Mouse (Mus musculus) hindbrain, postnatal 0 days (tissue): ENCODE results near the gene Rps27l. TPM values are rescaled to one million over a fixed set of nuclear protein-coding genes. Genes with fewer than 3 reads are reported as not detected.

Source experiments
- ATAC-seq: fragments of 200-750 bp; cut with Nextera tagmentation; 2 replicates; pipeline ENCODE4 v1.8.0; 2017; ENCODE audit warnings: mild to moderate bottlenecking, moderate TSS enrichment, moderate library complexity
- DNase-seq: peaks from one replicate; pipeline ENCODE4 v3.0.0-alpha.2; 2015; ENCODE audit warnings: low spot score
- H3K27ac ChIP-seq: fragments of 300-500 bp; sonication (generic); 2 replicates; pipeline ENCODE4 v1.5.1; 2014; ENCODE audit warnings: mild to moderate bottlenecking
- H3K27me3 ChIP-seq: fragments of 300-500 bp; sonication (generic); 2 replicates; pipeline ENCODE4 v1.6.1; 2014; ENCODE audit warnings: low read length, mixed read lengths; ENCODE audit not compliant: insufficient read depth
- H3K36me3 ChIP-seq: fragments of 300-500 bp; sonication (generic); 2 replicates; pipeline ENCODE4 v1.6.1; 2014; ENCODE audit warnings: low read length, mixed read lengths; ENCODE audit not compliant: insufficient read depth
- H3K4me1 ChIP-seq: fragments of 300-500 bp; sonication (generic); 2 replicates; pipeline ENCODE4 v1.6.1; 2014; ENCODE audit warnings: antibody characterized with exemption, low read length, mixed read lengths; ENCODE audit not compliant: insufficient read depth
- H3K4me2 ChIP-seq: fragments of 300-500 bp; sonication (generic); 2 replicates; pipeline ENCODE4 v1.6.1; 2014; ENCODE audit warnings: low read depth, mild to moderate bottlenecking, low read length, moderate library complexity, mixed read lengths
- H3K4me3 ChIP-seq: fragments of 300-500 bp; sonication (generic); 2 replicates; pipeline ENCODE4 v1.5.1; 2014; ENCODE audit warnings: low read length
- H3K9ac ChIP-seq: fragments of 300-500 bp; sonication (generic); replicated peaks from 2 replicates; pipeline ENCODE4 v1.6.1; 2014; ENCODE audit warnings: mild to moderate bottlenecking, low read length, moderate library complexity, mixed read lengths
- H3K9me3 ChIP-seq: fragments of 300-500 bp; sonication (generic); 2 replicates; pipeline ENCODE4 v1.6.1; 2016; ENCODE audit warnings: low read length, mixed read lengths
- CTCF ChIP-seq: IDR thresholded peaks from 2 replicates; pipeline ENCODE4 v1.5.1; 2016; ENCODE audit warnings: antibody characterized with exemption, control low read depth, low read depth
- WGBS: fragments of 180-500 bp; shearing (Covaris S2); extraction: QIAGEN DNeasy Blood & Tissue Kit; methylation state at CpG from one replicate; pipeline ENCODE4 v1.1.7; 2014; 5-methylcytosine and 5-hydroxymethylcytosine counted together
- polyA plus RNA-seq: library from polyadenylated mRNA; unstranded; fragments of >200 nt; fragmentation: Nextera tagmentation; extraction: Ambion mirVana; gene quantifications from 2 replicates; pipeline ENCODE4 v1.2.1, GENCODE M21; 2015
- total RNA-seq: library from RNA; depleted of rRNA; stranded (reverse); fragments of >200 nt; gene quantifications from 2 replicates; pipeline ENCODE4 v1.2.3, GENCODE M21; 2014

Rps27l gene
- total and polyA plus RNA-seq, 2 experiments from 2014 or later, result 61.0 to 258 TPM

DNA sequence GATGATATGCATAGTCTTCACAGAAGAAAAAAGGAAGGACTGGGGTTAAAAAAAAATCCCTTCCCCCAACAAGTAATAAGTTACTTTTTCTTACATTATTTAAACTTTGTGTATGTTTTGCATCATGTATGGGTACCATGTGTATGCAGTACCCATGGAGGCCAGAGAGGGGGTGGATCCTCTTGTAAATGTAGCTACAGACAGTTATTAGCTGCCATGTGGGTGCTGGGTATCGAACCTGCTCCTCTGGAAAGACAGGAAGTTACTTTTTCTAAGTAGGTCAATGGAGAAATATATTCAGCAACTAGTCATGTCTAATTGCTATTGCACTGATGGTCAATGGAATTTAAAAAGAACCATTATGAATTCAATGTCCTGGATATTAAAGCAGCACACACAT, 32.6 kb downstream of the Rps27l start:
- Histone ChIP-seq H3K4me2 (no peak overlapping the region), H3K4me1 (no peaks in the 10 kb centered on the region), H3K9me3 (no peaks in the 10 kb centered on the region), H3K36me3 (no peaks in the 10 kb centered on the region), H3K27me3 (no peaks in the 10 kb centered on the region), H3K27ac (no peak overlapping the region), H3K9ac (no peak overlapping the region), H3K4me3 (no peak overlapping the region)
- DNase-seq, result no peak
- TF ChIP-seq CTCF, result no peak; the same call in 1 of the 2 replicates
- ATAC-seq, result no peak
- WGBS, result 86% methylated on average over 1 of the region's 1 CpGs

DNA sequence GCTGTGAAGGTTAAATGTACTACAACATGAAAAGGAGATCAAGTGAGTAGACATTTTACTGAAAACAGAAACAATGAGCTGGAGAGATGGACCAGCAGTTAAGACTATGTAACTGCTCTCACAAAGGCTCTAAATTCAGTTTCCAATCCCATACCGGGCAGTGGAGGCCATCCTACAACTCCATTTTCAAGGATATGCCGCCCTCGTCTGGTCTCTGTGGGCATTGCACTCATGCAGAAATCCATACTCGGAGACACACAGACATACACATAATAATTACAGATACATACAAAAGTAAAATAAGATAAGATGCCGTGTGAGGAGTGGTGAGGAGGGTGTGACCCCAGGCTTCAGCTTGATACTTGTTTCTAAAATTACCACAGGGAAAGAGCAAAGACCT, 34.6 kb downstream of the Rps27l start:
- DNase-seq (peak; percentile 82), ATAC-seq (peak; percentile 55; the same call in 1 of the 2 replicates)
- WGBS, result 9% methylated on average over 5 of the region's 5 CpGs
- Histone ChIP-seq H3K27ac (no peak overlapping the region), H3K9ac (no peak overlapping the region), H3K27me3 (no peaks in the 10 kb centered on the region), H3K4me3 (no peak overlapping the region), H3K4me2 (no peak overlapping the region), H3K4me1 (no peaks in the 10 kb centered on the region), H3K36me3 (no peaks in the 10 kb centered on the region), H3K9me3 (no peaks in the 10 kb centered on the region)
- TF ChIP-seq CTCF, result peak; percentile 96

DNA sequence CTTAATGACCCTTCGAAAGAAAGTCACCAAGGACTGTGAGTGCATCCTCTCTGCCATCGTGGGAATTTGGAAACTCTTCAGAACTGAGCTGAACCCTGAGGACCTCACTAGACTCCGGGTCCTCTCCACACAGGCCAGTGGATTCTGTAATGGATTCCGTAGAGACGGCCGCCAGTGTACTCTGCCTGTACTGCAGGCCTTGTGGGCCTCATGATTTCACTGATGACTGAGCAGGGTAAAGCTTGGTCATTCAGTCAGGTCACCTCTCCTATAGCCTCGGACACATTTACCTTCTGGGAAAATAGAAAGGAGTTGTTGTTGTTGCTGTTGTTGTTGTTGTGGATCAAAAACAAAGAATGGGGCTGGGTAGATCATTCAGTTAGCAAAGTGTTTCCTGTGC, 36.2 kb downstream of the Rps27l start:
- Histone ChIP-seq H3K9me3 (no peaks in the 10 kb centered on the region), H3K36me3 (no peaks in the 10 kb centered on the region), H3K4me2 (no peak overlapping the region), H3K27me3 (no peaks in the 10 kb centered on the region), H3K4me3 (no peak overlapping the region), H3K27ac (no peak overlapping the region), H3K4me1 (no peaks in the 10 kb centered on the region), H3K9ac (no peak overlapping the region)
- DNase-seq (no peak), ATAC-seq (no peak)
- no peak for TF ChIP-seq CTCF
- WGBS, result 72% methylated on average over 7 of the region's 7 CpGs

DNA sequence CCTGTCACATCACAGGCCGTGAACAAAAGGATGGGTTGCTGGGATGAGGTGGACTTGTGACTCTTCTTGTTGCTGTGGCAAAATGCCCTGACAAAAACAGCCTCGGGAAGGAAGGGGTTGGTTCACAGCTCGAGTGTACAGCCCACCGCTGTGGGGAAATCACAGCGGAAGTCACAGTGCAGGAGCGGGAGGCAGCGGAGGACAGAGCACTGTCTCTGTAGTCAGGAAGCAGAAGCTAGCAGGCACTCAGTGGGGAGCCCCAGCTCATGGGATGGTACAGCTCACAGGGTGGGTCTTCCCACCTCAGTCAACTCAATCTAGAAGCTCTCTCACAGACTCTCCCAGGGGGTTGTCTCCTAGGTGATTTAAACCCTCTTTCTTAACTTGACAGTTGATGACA, 39.5 kb downstream of the Rps27l start:
- no peaks in the 10 kb centered on the region for H3K4me1 ChIP-seq
- WGBS, result 65% methylated on average over 7 of the region's 7 CpGs
- ATAC-seq (no peak), DNase-seq (no peak)
- H3K9ac ChIP-seq, result no peak overlapping the region
- no peaks in the 10 kb centered on the region for H3K36me3 ChIP-seq
- H3K4me2 ChIP-seq, result no peak overlapping the region
- no peaks in the 10 kb centered on the region for H3K27me3 ChIP-seq
- H3K4me3 ChIP-seq, result no peak overlapping the region
- no peak for TF ChIP-seq CTCF
- H3K27ac ChIP-seq, result no peak overlapping the region
- H3K9me3 ChIP-seq, result no peaks in the 10 kb centered on the region

DNA sequence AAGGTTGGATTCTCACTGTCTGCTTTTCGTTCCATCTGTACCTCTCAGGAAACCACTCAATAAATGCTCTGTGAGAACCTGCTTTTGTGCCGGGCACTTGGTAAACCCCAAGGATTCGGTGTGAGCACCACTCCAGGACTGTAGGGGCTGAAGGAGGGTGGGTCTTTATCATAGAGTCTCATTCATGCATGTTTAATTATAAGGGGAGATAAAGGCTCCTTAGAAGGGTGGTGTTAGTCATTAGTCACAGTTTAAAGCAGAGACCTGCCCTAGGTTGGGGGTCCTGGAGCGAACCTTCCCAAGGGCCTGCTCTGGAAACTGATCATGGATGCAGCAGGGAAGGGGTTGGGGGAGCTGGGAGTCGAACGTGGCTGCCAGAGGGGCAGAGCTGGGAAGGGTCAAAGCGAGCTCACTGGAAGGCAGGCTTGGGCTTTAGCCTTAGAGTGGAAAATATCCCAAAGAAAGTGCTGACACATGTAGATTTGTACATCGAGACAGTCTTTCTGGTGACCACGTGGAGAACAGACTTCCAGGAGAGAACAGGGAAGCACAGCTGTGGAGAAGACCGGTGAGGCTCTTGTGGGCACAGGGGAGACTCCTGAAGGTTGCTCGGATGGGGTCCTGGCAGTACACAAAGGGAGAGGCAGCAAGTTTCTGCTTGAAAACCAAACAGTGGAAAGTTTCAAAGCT, 42.5 kb downstream of the Rps27l start:
- Histone ChIP-seq H3K36me3 (no peaks in the 10 kb centered on the region), H3K27ac (no peak overlapping the region), H3K4me2 (no peak overlapping the region), H3K4me1 (no peaks in the 10 kb centered on the region), H3K4me3 (no peak overlapping the region), H3K9me3 (no peaks in the 10 kb centered on the region), H3K27me3 (no peaks in the 10 kb centered on the region), H3K9ac (no peak overlapping the region)
- WGBS, result 60% methylated on average over 11 of the region's 11 CpGs
- ATAC-seq (no peak), DNase-seq (no peak)
- TF ChIP-seq CTCF, result no peak

DNA sequence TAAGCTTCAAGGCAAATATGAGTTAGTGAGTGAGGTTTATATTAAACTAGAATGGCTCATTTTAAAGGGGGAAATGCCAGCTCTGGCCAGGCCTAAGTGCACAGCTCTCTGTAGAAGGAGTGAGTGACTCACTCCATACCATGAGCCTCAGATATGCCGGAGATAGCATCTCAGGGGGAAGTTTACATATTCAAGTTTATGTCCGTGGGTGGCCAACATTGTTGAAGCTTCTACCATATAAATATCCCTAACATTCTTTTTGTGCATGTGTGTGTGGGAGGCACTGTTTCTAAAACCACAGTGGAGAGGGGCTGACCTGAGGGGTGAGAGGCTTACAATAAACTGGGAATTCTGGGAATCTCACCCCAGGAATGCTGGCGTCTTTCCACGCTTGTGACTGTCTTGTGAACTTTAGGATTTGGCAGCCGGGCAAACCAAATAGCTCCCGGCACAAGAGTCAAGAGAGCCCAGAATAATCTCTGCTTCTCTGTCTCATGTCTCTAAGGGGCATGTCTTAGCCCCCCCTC, 43.1 kb downstream of the Rps27l start:
- H3K4me3 ChIP-seq, result no peak overlapping the region
- no peak for ATAC-seq
- no peaks in the 10 kb centered on the region for H3K27me3 ChIP-seq
- H3K36me3 ChIP-seq, result no peaks in the 10 kb centered on the region
- no peaks in the 10 kb centered on the region for H3K9me3 ChIP-seq
- TF ChIP-seq CTCF, result no peak
- H3K4me2 ChIP-seq, result no peak overlapping the region
- H3K9ac ChIP-seq, result no peak overlapping the region
- peak; percentile 12 for DNase-seq
- H3K4me1 ChIP-seq, result no peaks in the 10 kb centered on the region
- 25% methylated on average over 6 of the region's 6 CpGs for WGBS
- H3K27ac ChIP-seq, result no peak overlapping the region

DNA sequence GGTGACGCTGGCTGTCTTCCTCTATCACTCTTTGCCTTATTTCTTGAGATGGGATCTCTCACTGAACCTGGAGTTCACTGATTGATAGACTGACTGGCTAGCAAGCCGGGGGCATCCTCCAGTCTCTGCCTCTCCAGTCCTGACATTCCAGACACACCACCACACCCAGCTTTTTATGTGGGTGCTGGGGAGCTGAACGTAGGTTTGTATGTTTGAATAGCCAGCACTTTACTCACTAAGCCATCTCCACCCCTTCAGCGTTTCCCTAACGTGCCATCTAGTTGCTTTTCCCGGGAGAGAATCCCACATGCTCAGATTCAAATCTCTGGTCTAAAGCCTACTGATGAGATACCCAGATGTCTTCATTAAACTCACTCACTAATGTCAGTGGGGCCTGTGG, 43.7 kb downstream of the Rps27l start:
- no peak overlapping the region for H3K4me2 ChIP-seq
- no peak for DNase-seq
- H3K27ac ChIP-seq, result no peak overlapping the region
- no peak overlapping the region for H3K4me3 ChIP-seq
- no peaks in the 10 kb centered on the region for H3K36me3 ChIP-seq
- H3K9me3 ChIP-seq, result no peaks in the 10 kb centered on the region
- H3K27me3 ChIP-seq, result no peaks in the 10 kb centered on the region
- H3K4me1 ChIP-seq, result no peaks in the 10 kb centered on the region
- no peak overlapping the region for H3K9ac ChIP-seq
- 69% methylated on average over 6 of the region's 6 CpGs for WGBS
- TF ChIP-seq CTCF, result no peak
- ATAC-seq, result no peak
